Mouse (Mus musculus): Measurements from ENCODE around the gene Pip5k1b.

GRCm38 (mm10) chr19:24317038-24317591 lies 238.6 kb downstream of the Pip5k1b start:
- TF ChIP-seq ZNF384 (IDR thresholded peaks at IDR 0.05; ENCODE audit: low read depth, low read length) (no peak), HCFC1 (IDR thresholded peaks at IDR 0.05; ENCODE audit: borderline replicate concordance, insufficient read depth, low read length) (no peak), ZC3H11A (IDR thresholded peaks at IDR 0.05; ENCODE audit: borderline replicate concordance, low read depth, low read length) (no peak)
